Mouse (Mus musculus) neural tube, embryonic 13.5 days (tissue): ENCODE measurements around the gene Moap1. TPM values are rescaled to one million over a fixed set of nuclear protein-coding genes. Genes with fewer than 3 reads are reported as not detected.

Source experiments
- ATAC-seq: fragments of 200-750 bp; cut with Nextera tagmentation; 2 replicates; pipeline ENCODE4 v1.8.0; 2017; ENCODE audit warnings: low read depth, mild to moderate bottlenecking, moderate TSS enrichment, moderate library complexity
- H3K27ac ChIP-seq: fragments of 300-500 bp; sonication (generic); replicated peaks from 2 replicates; pipeline ENCODE4 v1.5.1; 2015; ENCODE audit warnings: moderate library complexity, mild to moderate bottlenecking, inconsistent platforms
- H3K27me3 ChIP-seq: fragments of 300-500 bp; sonication (generic); 2 replicates; pipeline ENCODE4 v1.6.1; 2015; ENCODE audit warnings: mild to moderate bottlenecking, inconsistent platforms
- H3K36me3 ChIP-seq: fragments of 300-500 bp; sonication (generic); 2 replicates; pipeline ENCODE4 v1.6.1; 2015; ENCODE audit warnings: mild to moderate bottlenecking, inconsistent platforms
- H3K4me1 ChIP-seq: fragments of 300-500 bp; sonication (generic); replicated peaks from 2 replicates; pipeline ENCODE4 v1.6.1; 2015; ENCODE audit warnings: inconsistent platforms
- H3K4me2 ChIP-seq: fragments of 300-500 bp; sonication (generic); 2 replicates; pipeline ENCODE4 v1.6.1; 2015; ENCODE audit warnings: inconsistent platforms, mild to moderate bottlenecking, moderate library complexity
- H3K4me3 ChIP-seq: fragments of 300-500 bp; sonication (generic); 2 replicates; pipeline ENCODE4 v1.5.1; 2015; ENCODE audit warnings: mild to moderate bottlenecking, inconsistent platforms
- H3K9ac ChIP-seq: fragments of 300-500 bp; sonication (generic); 2 replicates; pipeline ENCODE4 v1.6.1; 2015; ENCODE audit warnings: moderate library complexity, mild to moderate bottlenecking, inconsistent platforms
- H3K9me3 ChIP-seq: fragments of 300-500 bp; sonication (generic); 2 replicates; pipeline ENCODE4 v1.6.1; 2016; ENCODE audit warnings: inconsistent platforms
- WGBS: fragments of 180-500 bp; shearing (Covaris S2); methylation state at CpG from one replicate; pipeline ENCODE4 v1.1.7; 2015; 5-methylcytosine and 5-hydroxymethylcytosine counted together
- polyA plus RNA-seq: library from polyadenylated mRNA; unstranded; fragments of >200 nt; fragmentation: Nextera tagmentation; extraction: Ambion mirVana; gene quantifications from 2 replicates; pipeline ENCODE4 v1.2.1, GENCODE M21; 2015

The Moap1 gene
- polyA plus RNA-seq, 1 experiment from 2014 or later: 58.6 TPM

DNA sequence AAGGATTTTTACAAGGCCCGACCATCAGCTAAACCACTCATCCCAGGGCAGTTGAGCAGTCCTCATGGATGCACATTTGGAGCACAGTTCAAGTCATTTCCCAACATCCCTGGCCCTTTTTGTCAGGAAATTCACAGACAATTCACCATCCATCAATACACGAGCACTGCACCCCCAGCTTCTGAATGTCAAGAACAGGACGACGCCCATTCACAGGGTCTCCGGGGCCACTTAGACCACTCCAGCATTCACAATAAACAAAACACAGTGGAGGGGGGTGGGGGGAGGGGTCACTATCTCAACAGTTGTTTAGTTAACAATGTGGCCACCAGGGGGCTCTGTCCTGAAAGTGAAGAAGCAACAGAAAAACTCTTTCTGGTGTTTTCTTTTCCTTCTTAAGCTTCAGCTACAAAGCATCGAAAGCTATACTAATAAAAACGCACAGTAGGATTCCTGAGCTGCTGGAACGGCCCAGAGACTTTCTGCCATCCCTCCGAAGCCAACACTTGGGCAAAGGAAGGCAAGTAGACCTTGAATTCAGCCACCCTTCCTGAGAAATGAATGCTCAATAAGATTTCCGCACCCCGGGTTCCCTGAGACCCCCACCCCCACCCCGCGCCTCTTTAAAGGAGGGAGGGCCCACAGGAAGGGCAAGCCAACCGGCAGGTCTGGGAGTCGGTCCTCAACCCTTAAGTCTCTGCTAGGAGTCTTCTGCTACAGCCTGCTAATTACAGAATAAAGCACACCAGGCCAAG lies 40.9 kb downstream of the Moap1 start:
- Histone ChIP-seq H3K9me3 (no peaks in the 10 kb centered on the region), H3K4me2 (peak overlapping the region; percentile 71), H3K27me3 (no peaks in the 10 kb centered on the region; the same call in 1 of the 2 replicates), H3K4me1 (peaks cover 78% of the 10 kb centered on the region), H3K36me3 (no peaks in the 10 kb centered on the region), H3K9ac (peak overlapping the region; percentile 83), H3K27ac (peak overlapping the region; percentile 67), H3K4me3 (peak overlapping the region; percentile 64)
- no peak for ATAC-seq
- WGBS: 1% methylated on average over 15 of the region's 15 CpGs

DNA sequence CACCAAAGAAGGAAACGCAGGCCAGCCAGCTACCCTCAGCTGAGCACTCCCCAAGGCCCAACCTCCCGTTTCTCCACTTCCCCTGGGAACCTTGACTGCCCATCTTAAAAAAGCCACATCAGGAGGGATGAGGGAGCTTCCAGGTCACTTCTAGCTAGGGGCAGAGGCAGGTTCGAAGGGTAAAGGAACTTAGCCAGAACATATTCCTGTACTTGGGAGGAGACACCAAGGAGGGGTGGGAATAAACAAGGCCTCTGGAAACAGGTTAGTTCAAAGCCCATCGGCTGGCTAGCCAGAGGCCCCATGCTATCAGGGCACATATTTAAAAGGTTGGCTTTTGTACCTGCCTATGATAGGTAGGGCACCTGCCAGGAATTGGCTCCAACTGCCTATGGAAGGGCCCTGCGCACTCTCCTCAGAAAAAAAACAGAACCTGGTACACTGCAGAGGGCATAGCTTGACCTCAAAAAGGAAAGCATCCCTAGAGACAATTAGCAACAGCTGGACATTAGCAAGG lies 41.7 kb downstream of the Moap1 start:
- Histone ChIP-seq H3K4me3 (0 out of 2 replicates have a peak overlapping the region, but pooled peaks have one; percentile 64), H3K36me3 (no peaks in the 10 kb centered on the region), H3K4me2 (peak overlapping the region; percentile 71), H3K9ac (0 out of 2 replicates have a peak overlapping the region, but pooled peaks have one; percentile 17), H3K9me3 (no peaks in the 10 kb centered on the region), H3K27ac (peak overlapping the region; percentile 67; the same call in 1 of the 2 replicates), H3K4me1 (peaks cover 86% of the 10 kb centered on the region), H3K27me3 (no peaks in the 10 kb centered on the region)
- WGBS: 94% methylated on average over 5 of the region's 5 CpGs
- no peak for ATAC-seq

DNA sequence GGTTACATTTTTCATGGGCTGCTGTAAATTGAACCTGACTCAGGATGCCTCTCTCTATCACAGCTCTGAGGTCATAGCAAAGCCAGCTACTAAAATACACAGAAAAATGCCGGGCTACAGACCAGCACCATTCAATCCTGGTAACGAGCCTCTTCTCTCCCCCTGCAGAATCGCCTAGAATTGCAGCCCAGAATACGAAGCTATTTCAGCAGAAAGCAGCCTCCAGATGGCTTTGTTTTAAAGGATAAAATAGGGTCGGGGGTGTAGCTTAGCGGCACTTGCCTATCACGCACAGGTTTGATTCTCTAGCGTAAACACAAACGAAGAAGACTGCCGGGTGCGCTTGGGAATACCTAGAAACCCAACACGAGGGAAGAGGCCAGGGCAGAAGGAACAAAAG lies 43.0 kb downstream of the Moap1 start:
- no peak overlapping the region for H3K4me3 ChIP-seq
- 63% methylated on average over 12 of the region's 12 CpGs for WGBS
- no peaks in the 10 kb centered on the region for H3K9me3 ChIP-seq
- no peaks in the 10 kb centered on the region for H3K36me3 ChIP-seq
- H3K27me3 ChIP-seq: no peaks in the 10 kb centered on the region
- H3K4me2 ChIP-seq: no peak overlapping the region
- ATAC-seq: no peak
- H3K4me1 ChIP-seq: peaks cover 88% of the 10 kb centered on the region
- H3K9ac ChIP-seq: no peak overlapping the region
- peak overlapping the region; percentile 25; the same call in 1 of the 2 replicates for H3K27ac ChIP-seq

DNA sequence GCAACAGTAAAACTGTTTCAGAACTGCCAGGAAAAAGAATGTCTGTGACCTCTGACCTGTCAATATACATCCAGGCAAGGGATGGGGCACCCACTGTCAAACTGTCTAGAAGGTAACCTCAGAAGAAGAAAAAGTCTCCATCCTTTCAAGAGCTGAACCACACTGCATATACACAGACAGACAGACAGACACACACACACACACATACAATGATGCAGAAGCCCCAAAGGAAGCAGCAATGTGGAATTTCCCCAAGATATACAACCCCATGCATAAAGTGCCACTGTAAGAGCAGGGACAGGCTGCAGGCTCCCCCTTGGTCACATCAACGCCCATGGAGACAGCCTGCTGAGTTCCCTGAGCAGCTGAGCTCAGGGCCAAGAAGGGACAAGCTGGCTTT lies 44.3 kb downstream of the Moap1 start:
- no peak overlapping the region for H3K4me2 ChIP-seq
- ATAC-seq: no peak
- H3K9ac ChIP-seq: peak overlapping the region; percentile 13; the same call in 1 of the 2 replicates
- peak overlapping the region; percentile 55; the same call in 1 of the 2 replicates for H3K27ac ChIP-seq
- no peaks in the 10 kb centered on the region for H3K36me3 ChIP-seq
- no peak overlapping the region for H3K4me3 ChIP-seq
- WGBS: 19% methylated on average over 1 of the region's 1 CpGs
- H3K4me1 ChIP-seq: peaks cover 95% of the 10 kb centered on the region
- no peaks in the 10 kb centered on the region for H3K27me3 ChIP-seq
- H3K9me3 ChIP-seq: no peaks in the 10 kb centered on the region

DNA sequence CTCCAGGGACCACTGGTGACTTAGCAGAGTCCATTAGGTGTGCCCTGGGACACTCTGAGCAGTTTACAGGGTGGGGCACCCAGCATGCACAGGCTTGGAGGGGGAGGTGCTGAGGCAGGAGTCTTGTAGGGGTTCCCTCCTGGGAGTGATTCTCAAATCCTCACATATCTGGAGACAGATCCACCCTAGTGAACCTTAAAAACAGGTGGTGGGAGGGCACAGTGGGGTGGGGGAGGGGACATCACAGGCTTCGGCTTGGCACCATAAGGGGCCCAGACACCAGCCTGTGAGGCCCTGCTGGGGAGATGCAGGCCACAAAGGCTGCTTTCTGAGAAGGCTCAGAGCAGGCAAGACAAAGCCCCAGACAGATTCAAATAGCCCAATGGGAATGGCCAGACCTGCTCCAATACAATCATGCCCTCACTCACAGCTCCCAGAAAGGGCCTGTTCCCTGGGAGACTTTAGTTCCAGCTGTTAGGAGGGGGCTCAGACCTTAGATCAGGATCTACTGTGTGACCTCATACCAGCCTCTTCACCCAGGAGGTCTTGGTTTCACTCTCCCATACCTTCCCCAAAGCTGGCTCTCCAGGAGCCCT lies 45.3 kb downstream of the Moap1 start:
- H3K4me2 ChIP-seq: no peak overlapping the region
- 0 out of 2 replicates have a peak, but pooled peaks have one; percentile 21 for ATAC-seq
- 0% methylated on average over 1 of the region's 1 CpGs for WGBS

DNA sequence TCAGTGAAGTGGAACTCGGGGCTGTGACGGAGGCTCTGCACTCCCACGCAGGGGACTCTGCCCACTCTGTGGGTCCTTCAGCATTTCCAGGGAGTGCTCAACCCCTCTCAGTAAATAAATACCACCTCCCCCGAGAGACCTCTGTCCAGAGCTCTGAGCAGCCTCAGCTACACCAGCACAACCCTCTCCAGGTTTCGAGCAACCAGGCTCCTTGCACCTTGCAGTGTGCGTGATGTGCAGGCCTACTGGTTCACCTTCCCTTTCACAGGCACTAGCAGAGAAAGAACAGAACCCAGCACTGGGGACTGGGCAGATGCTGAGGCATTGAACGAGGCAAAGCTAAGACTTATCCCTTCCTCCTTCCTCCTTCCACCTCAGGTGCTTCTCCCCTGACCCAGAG lies 46.1 kb downstream of the Moap1 start:
- Histone ChIP-seq H3K4me3 (no peak overlapping the region), H3K4me1 (peaks cover 77% of the 10 kb centered on the region), H3K27ac (peak overlapping the region; percentile 55; the same call in 1 of the 2 replicates), H3K9me3 (no peaks in the 10 kb centered on the region), H3K9ac (no peak overlapping the region; the same call in 1 of the 2 replicates), H3K4me2 (no peak overlapping the region), H3K36me3 (no peaks in the 10 kb centered on the region), H3K27me3 (no peaks in the 10 kb centered on the region)
- ATAC-seq: no peak
- 77% methylated on average over 7 of the region's 7 CpGs for WGBS

More for the DNA sequence above, 45.3 kb downstream of the Moap1 start:
- Histone ChIP-seq H3K27me3 (no peaks in the 10 kb centered on the region), H3K9me3 (no peaks in the 10 kb centered on the region), H3K27ac (peak overlapping the region; percentile 55), H3K4me1 (peaks cover 85% of the 10 kb centered on the region), H3K9ac (0 out of 2 replicates have a peak overlapping the region, but pooled peaks have one; percentile 13), H3K4me3 (no peak overlapping the region), H3K36me3 (no peaks in the 10 kb centered on the region)

DNA sequence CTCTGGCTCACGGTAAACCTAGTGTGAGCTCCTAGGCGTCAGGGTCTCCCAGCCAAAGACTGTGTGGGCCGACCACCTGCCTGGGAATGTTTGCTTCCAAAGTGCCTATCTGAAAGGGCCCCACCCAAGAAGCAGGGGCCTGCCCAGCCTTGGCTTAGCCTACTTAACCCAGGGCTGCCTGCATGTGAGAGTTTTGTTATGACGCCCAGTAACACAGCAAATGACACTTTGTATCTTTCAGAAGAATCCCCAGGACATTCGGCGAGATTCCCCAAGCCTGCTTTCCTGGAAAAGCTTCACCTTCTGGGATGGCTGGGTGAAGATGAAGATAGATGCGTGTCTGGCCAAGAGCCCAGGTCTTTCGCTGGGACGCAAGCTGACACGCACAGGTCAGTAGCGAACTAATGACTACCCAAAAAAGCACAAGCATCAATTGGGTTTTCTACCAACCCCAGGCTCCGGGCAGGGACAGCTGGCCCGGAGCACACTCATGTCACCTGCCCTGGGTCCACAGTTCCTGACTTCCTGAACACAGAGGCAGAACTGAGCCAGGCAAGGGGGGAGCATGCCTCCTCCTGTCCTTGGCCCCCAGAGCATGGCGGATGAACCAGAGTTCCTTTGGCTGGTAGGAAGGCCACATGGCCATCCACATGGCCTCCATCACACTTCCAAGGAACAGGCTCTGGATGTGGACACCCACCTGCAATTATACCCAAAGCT lies 46.7 kb downstream of the Moap1 start:
- no peak overlapping the region for H3K9ac ChIP-seq
- H3K9me3 ChIP-seq: no peaks in the 10 kb centered on the region
- no peaks in the 10 kb centered on the region for H3K27me3 ChIP-seq
- H3K27ac ChIP-seq: no peak overlapping the region
- H3K4me1 ChIP-seq: peaks cover 73% of the 10 kb centered on the region
- no peak for ATAC-seq
- no peaks in the 10 kb centered on the region for H3K36me3 ChIP-seq
- no peak overlapping the region for H3K4me3 ChIP-seq
- no peak overlapping the region for H3K4me2 ChIP-seq
- 87% methylated on average over 14 of the region's 14 CpGs for WGBS

DNA sequence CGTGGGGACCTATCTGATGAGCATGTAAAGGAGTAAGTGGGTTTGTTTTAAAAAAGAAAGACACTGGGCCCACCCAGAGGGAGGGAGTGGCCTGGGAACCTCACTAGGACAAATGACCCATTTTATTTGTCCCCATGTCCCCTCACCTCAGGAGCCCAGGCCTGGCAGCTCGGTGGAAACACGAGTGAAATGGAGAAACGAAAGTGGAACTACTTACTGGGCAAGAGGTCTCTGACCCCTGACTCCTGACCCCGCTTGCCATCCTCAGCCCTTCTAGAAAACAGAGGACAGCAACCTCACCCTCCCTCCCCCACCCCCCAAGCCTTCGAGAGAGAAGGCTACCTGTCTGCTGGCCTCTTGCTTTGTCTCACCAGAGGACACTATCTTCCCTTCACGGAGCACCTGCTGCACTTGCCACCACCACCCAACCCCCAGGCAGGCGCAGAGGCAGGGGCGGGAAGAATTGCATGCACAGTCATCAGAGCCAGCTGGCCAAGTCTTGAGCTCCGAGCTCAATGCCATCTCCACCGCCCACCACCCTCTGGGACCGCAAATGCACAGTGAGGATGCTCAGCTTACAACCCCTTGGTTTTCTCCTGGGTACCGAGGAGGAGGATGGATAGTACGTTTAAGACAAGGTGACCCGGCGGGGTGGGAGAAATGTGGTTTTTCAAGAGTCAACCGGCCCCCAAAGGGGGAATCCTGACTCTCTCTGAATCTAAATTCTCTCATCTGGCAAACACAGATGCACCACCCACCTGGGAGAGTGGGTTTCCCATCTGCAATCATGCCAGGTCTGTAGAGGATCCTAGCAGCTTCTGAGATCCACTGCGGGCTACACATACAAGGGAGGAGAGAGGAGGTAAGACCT lies 47.9 kb downstream of the Moap1 start:
- H3K9ac ChIP-seq: no peak overlapping the region; the same call in 1 of the 2 replicates
- peak overlapping the region; percentile 38; the same call in 1 of the 2 replicates for H3K27ac ChIP-seq
- H3K9me3 ChIP-seq: no peaks in the 10 kb centered on the region
- 60% methylated on average over 18 of the region's 18 CpGs for WGBS
- no peaks in the 10 kb centered on the region for H3K36me3 ChIP-seq
- peaks cover 66% of the 10 kb centered on the region for H3K4me1 ChIP-seq
- H3K4me2 ChIP-seq: no peak overlapping the region
- H3K4me3 ChIP-seq: no peak overlapping the region
- no peak for ATAC-seq
- H3K27me3 ChIP-seq: no peaks in the 10 kb centered on the region

Other genes with a start within 250 kb of the Moap1 start
- gene Chga, start 188.7 kb downstream of the Moap1 start, polyA plus RNA-seq: 113 and 129 TPM in 2 replicates
- 30.9 and 34.0 TPM in 2 replicates for gene Itpk1, start 38.7 kb downstream of the Moap1 start, polyA plus RNA-seq
- gene Tmem251, start 101 bp upstream of the Moap1 start, polyA plus RNA-seq: 11.0 and 13.3 TPM in 2 replicates
- not detected in 2 replicates for gene Gm28051, start 14.1 kb upstream of the Moap1 start, polyA plus RNA-seq
- gene Gon7, start 14.1 kb upstream of the Moap1 start, polyA plus RNA-seq: 50.3 and 50.8 TPM in 2 replicates
- gene Ubr7, start 14.3 kb upstream of the Moap1 start, polyA plus RNA-seq: 39.0 and 40.9 TPM in 2 replicates
- gene Gm20604, start 15.0 kb upstream of the Moap1 start, polyA plus RNA-seq: 37.6 and 41.3 TPM in 2 replicates
- gene Btbd7, start 134.8 kb upstream of the Moap1 start, polyA plus RNA-seq: 14.0 and 15.2 TPM in 2 replicates
- not detected in 2 replicates for gene Cox8c, start 155.7 kb upstream of the Moap1 start, polyA plus RNA-seq
- 5.8 and 6.5 TPM in 2 replicates for gene Unc79, start 205.2 kb upstream of the Moap1 start, polyA plus RNA-seq